Mouse (Mus musculus): ENCODE measurements around the gene Mgst3. TPM values are rescaled to one million over a fixed set of nuclear protein-coding genes. Genes with fewer than 3 reads are reported as not detected.

Gene Mgst3
- total and polyA plus RNA-seq, 2 experiments from 2014 or later = 316 to 364 TPM

DNA sequence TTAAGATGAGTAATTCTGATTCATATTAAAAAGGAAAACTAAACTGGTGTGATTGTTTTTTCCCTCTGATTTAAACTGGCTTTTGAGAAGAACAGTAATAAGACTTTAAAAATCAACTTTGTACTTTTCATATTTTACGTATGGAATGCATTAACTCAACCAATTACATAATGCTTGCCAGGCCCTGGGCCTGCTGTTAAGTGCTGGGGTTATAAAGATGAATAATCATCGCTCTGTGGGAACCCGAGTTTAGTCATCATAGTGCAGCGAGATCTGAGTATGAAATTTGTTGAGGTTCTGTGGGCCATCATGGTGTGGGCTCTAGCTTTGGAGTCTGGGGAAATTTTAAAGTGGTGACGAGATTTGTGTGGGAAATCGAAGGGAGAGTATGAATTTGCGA is 33.0 kb upstream of the Mgst3 start:
- Histone ChIP-seq H3K4me1 (ENCODE audit: insufficient read depth, low read length) (no peaks in the 10 kb centered on the region), H3K36me3 (ENCODE audit: insufficient read depth, low read length) (no peaks in the 10 kb centered on the region), H3K27ac (no peak overlapping the region), H3K9me3 (ENCODE audit: low read length) (no peaks in the 10 kb centered on the region), H3K9ac (replicated peaks; ENCODE audit: low read length) (no peak overlapping the region), H3K4me3 (ENCODE audit: low read length) (no peak overlapping the region), H3K27me3 (ENCODE audit: insufficient read depth, low read length) (no peaks in the 10 kb centered on the region), H3K4me2 (ENCODE audit: low read depth, low read length) (no peak overlapping the region)
- ATAC-seq (no peak), DNase-seq (ENCODE audit: low spot score) (no peak)
- no peak for TF ChIP-seq CTCF (IDR thresholded peaks at IDR 0.05; ENCODE audit: low read depth)
- WGBS = 82% methylated on average over 7 of the region's 7 CpGs

DNA sequence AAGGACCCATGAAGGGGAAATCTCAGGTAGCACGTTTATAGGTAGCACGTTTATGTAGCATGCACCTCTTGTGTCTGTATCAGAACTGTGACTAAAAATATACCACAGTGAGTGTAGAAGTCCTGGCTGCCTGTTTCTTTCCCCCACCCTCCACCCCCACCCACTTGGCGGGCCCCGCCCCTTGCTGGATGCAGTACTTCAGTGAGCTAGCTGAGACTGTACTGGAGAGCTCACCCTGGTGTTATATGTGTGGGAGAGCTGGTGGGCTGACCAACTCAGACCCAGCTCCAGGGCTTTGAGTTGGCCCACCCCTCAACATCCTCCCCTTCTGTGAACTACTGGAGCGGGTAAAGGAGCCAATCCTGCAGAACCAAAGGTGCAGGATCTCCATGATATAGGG is 31.9 kb upstream of the Mgst3 start:
- DNase-seq (ENCODE audit: low spot score) = no peak
- Histone ChIP-seq H3K27me3 (ENCODE audit: insufficient read depth, low read length) (no peaks in the 10 kb centered on the region), H3K9me3 (ENCODE audit: low read length) (no peaks in the 10 kb centered on the region), H3K9ac (replicated peaks; ENCODE audit: low read length) (no peak overlapping the region), H3K4me3 (ENCODE audit: low read length) (no peak overlapping the region), H3K4me2 (ENCODE audit: low read depth, low read length) (no peak overlapping the region), H3K27ac (no peak overlapping the region), H3K36me3 (ENCODE audit: insufficient read depth, low read length) (no peaks in the 10 kb centered on the region), H3K4me1 (ENCODE audit: insufficient read depth, low read length) (no peaks in the 10 kb centered on the region)
- 91% methylated on average over 5 of the region's 5 CpGs for WGBS
- no peak for ATAC-seq
- no peak for TF ChIP-seq CTCF (IDR thresholded peaks at IDR 0.05; ENCODE audit: low read depth)

DNA sequence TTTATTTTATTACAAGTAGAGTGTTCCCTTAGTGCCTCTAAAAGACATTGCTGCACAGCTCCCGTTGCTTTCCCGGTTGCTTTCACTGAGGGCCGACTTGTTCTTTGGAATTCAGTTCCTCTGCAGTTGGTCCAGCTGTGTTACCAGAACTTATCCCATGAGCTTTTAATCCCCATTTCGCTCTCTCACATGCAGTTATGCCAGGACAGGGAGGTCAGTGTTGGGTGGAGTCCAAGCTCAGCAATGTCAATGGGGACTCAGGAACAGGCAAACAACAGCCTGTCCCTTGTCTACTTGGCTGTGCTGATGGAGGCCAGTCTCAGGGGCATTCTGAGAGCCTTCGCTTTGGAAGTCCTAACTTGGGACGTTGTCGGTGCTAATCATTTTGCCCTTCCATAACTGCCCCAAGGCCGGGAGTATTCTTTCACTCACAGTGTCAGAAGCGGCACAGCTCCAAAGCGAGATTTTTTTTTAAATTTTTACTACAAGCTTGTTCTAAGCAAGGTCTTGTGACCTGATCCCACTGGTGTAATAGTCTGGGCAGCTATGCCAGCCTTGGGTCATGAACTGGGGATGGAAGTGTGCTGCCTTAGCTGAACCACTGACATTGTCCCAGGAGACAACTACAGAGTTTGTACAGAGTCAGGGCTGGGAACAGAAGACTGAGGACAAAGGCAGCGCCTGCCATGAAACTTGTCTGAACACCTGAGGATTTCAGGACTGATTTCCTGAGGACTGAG is 29.0 kb upstream of the Mgst3 start:
- ATAC-seq (0 out of 2 replicates have a peak, but pooled peaks have one; percentile 18), DNase-seq (ENCODE audit: low spot score) (peak; percentile 20)
- Histone ChIP-seq H3K27ac (no peak overlapping the region), H3K4me2 (ENCODE audit: low read depth, low read length) (no peak overlapping the region), H3K4me1 (ENCODE audit: insufficient read depth, low read length) (no peaks in the 10 kb centered on the region), H3K9me3 (ENCODE audit: low read length) (no peaks in the 10 kb centered on the region), H3K27me3 (ENCODE audit: insufficient read depth, low read length) (no peaks in the 10 kb centered on the region), H3K4me3 (ENCODE audit: low read length) (no peak overlapping the region), H3K9ac (replicated peaks; ENCODE audit: low read length) (no peak overlapping the region), H3K36me3 (ENCODE audit: insufficient read depth, low read length) (no peaks in the 10 kb centered on the region)
- WGBS = 51% methylated on average over 11 of the region's 11 CpGs
- TF ChIP-seq CTCF (IDR thresholded peaks at IDR 0.05; ENCODE audit: low read depth) = no peak

DNA sequence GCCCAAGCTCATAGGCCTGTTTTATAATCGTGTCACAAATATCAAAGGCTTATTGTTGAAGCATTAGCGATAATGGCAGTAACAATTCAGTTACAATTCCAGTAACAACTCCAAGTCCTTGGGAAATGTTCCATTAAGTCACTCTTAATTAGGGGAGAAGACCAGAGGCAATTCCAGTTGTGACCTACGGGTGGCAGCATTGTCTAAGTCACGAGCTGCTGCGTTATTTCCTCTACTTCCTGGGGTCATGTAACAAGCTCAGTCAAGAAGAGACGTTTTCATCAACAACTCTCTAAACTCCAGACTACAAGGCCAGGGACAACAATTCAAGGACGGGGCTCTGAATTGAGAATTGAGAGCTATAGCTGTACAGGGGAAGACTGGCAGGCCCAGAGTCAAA is 21.2 kb upstream of the Mgst3 start:
- H3K4me2 ChIP-seq (ENCODE audit: low read depth, low read length) = no peak overlapping the region
- peak; percentile 95 for TF ChIP-seq CTCF (IDR thresholded peaks at IDR 0.05; ENCODE audit: low read depth)
- ATAC-seq = peak; percentile 56; the same call in 1 of the 2 replicates
- WGBS = 5% methylated on average over 7 of the region's 7 CpGs
- peak; percentile 91 for DNase-seq (ENCODE audit: low spot score)
- no peak overlapping the region for H3K9ac ChIP-seq (replicated peaks; ENCODE audit: low read length)
- H3K4me3 ChIP-seq (ENCODE audit: low read length) = no peak overlapping the region
- no peaks in the 10 kb centered on the region for H3K36me3 ChIP-seq (ENCODE audit: insufficient read depth, low read length)
- H3K27me3 ChIP-seq (ENCODE audit: insufficient read depth, low read length) = no peaks in the 10 kb centered on the region
- H3K4me1 ChIP-seq (ENCODE audit: insufficient read depth, low read length) = no peaks in the 10 kb centered on the region
- no peaks in the 10 kb centered on the region for H3K9me3 ChIP-seq (ENCODE audit: low read length)
- no peak overlapping the region for H3K27ac ChIP-seq

DNA sequence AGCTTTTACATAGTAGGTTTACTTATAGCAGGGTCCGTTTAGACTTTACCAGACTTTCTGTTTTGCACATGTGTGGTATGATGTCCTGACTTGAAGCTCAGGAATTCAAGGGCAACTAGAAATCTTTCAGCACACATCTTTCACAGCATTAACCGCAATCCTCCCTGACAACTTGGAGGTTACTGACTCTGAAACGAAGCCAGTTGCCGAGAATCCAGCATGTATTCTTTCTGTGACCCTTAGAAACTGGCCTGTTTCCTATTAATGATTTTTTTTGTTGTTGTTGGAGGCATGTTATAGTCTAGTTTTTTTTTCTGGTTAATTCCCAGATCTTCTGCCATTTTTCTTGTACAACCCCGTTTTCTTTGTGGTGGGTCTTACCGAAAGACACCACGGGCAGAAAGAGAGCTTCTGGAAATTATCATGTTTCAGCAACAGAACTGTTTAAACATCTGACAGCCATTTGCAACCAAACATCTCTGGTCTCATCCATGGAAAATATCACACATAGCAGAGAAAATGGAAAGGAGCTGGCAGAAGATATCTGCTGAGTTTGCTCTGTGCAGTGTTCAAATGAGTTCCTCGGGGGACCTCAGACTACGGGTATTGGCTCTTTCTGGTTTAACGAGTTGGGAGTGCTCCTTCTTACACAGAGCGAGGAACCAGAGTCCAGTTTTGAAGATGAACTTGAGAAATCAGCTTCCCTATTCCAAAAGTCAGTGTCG is 18.5 kb upstream of the Mgst3 start:
- Histone ChIP-seq H3K4me2 (ENCODE audit: low read depth, low read length) (no peak overlapping the region), H3K4me1 (ENCODE audit: insufficient read depth, low read length) (no peaks in the 10 kb centered on the region), H3K36me3 (ENCODE audit: insufficient read depth, low read length) (no peaks in the 10 kb centered on the region), H3K27ac (no peak overlapping the region), H3K27me3 (ENCODE audit: insufficient read depth, low read length) (no peaks in the 10 kb centered on the region), H3K9ac (replicated peaks; ENCODE audit: low read length) (no peak overlapping the region), H3K9me3 (ENCODE audit: low read length) (no peaks in the 10 kb centered on the region), H3K4me3 (ENCODE audit: low read length) (no peak overlapping the region)
- no peak for TF ChIP-seq CTCF (IDR thresholded peaks at IDR 0.05; ENCODE audit: low read depth)
- ATAC-seq (no peak), DNase-seq (ENCODE audit: low spot score) (no peak)
- 80% methylated on average over 12 of the region's 12 CpGs for WGBS

DNA sequence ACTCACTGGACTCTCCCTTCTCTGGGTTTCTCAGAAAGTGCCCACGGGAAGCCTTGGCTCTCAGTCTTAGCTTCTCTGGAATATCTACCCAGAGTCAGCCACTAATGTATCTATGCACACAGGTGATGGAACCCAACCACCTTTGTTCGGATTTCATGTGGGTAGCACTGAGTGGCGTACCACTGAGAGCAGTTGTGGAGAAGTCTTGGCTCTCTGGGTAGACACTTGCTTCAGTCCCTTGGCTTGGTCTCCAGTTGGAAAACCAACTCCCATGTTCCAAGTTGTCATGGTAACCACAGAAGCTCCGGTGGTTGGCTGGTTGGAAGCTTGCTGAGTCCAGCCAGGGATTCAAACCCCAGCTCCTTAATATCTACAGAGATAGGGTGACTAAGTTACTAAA is 16.0 kb upstream of the Mgst3 start:
- Histone ChIP-seq H3K27ac (no peak overlapping the region), H3K4me1 (ENCODE audit: insufficient read depth, low read length) (no peaks in the 10 kb centered on the region), H3K36me3 (ENCODE audit: insufficient read depth, low read length) (no peaks in the 10 kb centered on the region), H3K27me3 (ENCODE audit: insufficient read depth, low read length) (no peaks in the 10 kb centered on the region), H3K9me3 (ENCODE audit: low read length) (no peaks in the 10 kb centered on the region), H3K4me2 (ENCODE audit: low read depth, low read length) (no peak overlapping the region), H3K4me3 (ENCODE audit: low read length) (no peak overlapping the region), H3K9ac (replicated peaks; ENCODE audit: low read length) (no peak overlapping the region)
- 74% methylated on average over 4 of the region's 4 CpGs for WGBS
- DNase-seq (ENCODE audit: low spot score) = no peak
- no peak for TF ChIP-seq CTCF (IDR thresholded peaks at IDR 0.05; ENCODE audit: low read depth)
- no peak for ATAC-seq

DNA sequence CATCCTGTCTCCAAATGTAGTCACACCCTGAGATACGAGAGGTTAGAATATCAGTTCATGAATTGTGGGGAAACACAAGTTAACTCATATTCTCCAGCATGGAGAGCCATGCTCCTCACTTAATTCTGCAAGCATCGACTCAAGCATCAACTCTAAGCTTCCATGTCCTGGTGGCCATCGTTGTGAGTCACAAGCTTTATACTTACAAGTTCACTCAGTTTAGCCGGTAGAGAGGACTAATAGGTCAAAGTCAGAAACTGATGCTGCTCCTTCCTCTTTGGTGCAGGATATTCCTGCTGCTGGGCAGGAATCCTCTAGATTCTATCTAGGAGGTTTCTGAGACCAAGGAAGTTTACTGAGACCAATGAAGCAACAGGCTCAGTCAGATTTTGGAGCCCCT is 11.6 kb upstream of the Mgst3 start:
- Histone ChIP-seq H3K9ac (replicated peaks; ENCODE audit: low read length) (no peak overlapping the region), H3K9me3 (ENCODE audit: low read length) (no peaks in the 10 kb centered on the region), H3K4me2 (ENCODE audit: low read depth, low read length) (no peak overlapping the region), H3K27ac (no peak overlapping the region), H3K4me3 (ENCODE audit: low read length) (no peak overlapping the region), H3K27me3 (ENCODE audit: insufficient read depth, low read length) (no peaks in the 10 kb centered on the region), H3K4me1 (ENCODE audit: insufficient read depth, low read length) (no peaks in the 10 kb centered on the region), H3K36me3 (ENCODE audit: insufficient read depth, low read length) (no peaks in the 10 kb centered on the region)
- no peak for ATAC-seq
- DNase-seq (ENCODE audit: low spot score) = no peak
- no peak for TF ChIP-seq CTCF (IDR thresholded peaks at IDR 0.05; ENCODE audit: low read depth)
- 84% methylated on average over 4 of the region's 4 CpGs for WGBS

Measured in hindbrain, postnatal 0 days (tissue).